Mouse (Mus musculus): ENCODE measurements around the gene Lefty2. TPM values are rescaled to one million over a fixed set of nuclear protein-coding genes. Genes with fewer than 3 reads are reported as not detected.
"Not testable (repeated sequence)": the region's sequence is repeated elsewhere in the genome, so short reads cannot be mapped to it uniquely, and the experiment has no call there.

Gene Lefty2
- polyA plus RNA-seq, 1 experiment from 2014 or later: 0.05 TPM

GRCm38 (mm10) chr1:180874615-180875014, 18.3 kb upstream of the Lefty2 start:
- Histone ChIP-seq H3K4me2 (replicated peaks) (no peak overlapping the region), H3K4me1 (replicated peaks) (no peaks in the 10 kb centered on the region), H3K9me3 (no peaks in the 10 kb centered on the region), H3K9ac (no peak overlapping the region), H3K27me3 (replicated peaks) (no peaks in the 10 kb centered on the region), H3K27ac (no peak overlapping the region), H3K4me3 (replicated peaks) (no peak overlapping the region), H3K36me3 (no peaks in the 10 kb centered on the region)
- 68% methylated on average over 2 of the region's 2 CpGs for WGBS
- ATAC-seq: no peak

- ATAC-seq: no peak
- 85% methylated on average over 9 of the region's 9 CpGs for WGBS
- Histone ChIP-seq H3K4me1 (replicated peaks) (no peaks in the 10 kb centered on the region), H3K9me3 (no peaks in the 10 kb centered on the region), H3K4me3 (replicated peaks) (no peak overlapping the region), H3K36me3 (no peaks in the 10 kb centered on the region), H3K27me3 (replicated peaks) (no peaks in the 10 kb centered on the region), H3K9ac (no peak overlapping the region), H3K27ac (no peak overlapping the region), H3K4me2 (replicated peaks) (no peak overlapping the region)
Measured at GRCm38 (mm10) chr1:180875126-180875525, 17.8 kb upstream of the Lefty2 start.

GRCm38 (mm10) chr1:180877466-180877865, 15.4 kb upstream of the Lefty2 start:
- H3K27me3 ChIP-seq (replicated peaks): no peaks in the 10 kb centered on the region
- no peaks in the 10 kb centered on the region for H3K9me3 ChIP-seq
- no peaks in the 10 kb centered on the region for H3K36me3 ChIP-seq
- no peak overlapping the region for H3K9ac ChIP-seq
- no peaks in the 10 kb centered on the region for H3K4me1 ChIP-seq (replicated peaks)
- no peak overlapping the region for H3K4me3 ChIP-seq (replicated peaks)
- ATAC-seq: no peak
- H3K4me2 ChIP-seq (replicated peaks): no peak overlapping the region
- H3K27ac ChIP-seq: no peak overlapping the region
- WGBS: 70% methylated on average over 4 of the region's 4 CpGs

GRCm38 (mm10) chr1:180881768-180882167, 11.1 kb upstream of the Lefty2 start:
- H3K27ac ChIP-seq: no peak overlapping the region
- no peak overlapping the region for H3K4me2 ChIP-seq (replicated peaks)
- H3K36me3 ChIP-seq: no peaks in the 10 kb centered on the region
- ATAC-seq: no peak
- H3K9me3 ChIP-seq: no peaks in the 10 kb centered on the region
- no peak overlapping the region for H3K4me3 ChIP-seq (replicated peaks)
- H3K27me3 ChIP-seq (replicated peaks): no peaks in the 10 kb centered on the region
- WGBS: 68% methylated on average over 3 of the region's 3 CpGs
- H3K9ac ChIP-seq: no peak overlapping the region
- H3K4me1 ChIP-seq (replicated peaks): no peaks in the 10 kb centered on the region

GRCm38 (mm10) chr1:180883731-180884130, 9.2 kb upstream of the Lefty2 start:
- Histone ChIP-seq H3K9ac (no peak overlapping the region), H3K36me3 (no peaks in the 10 kb centered on the region), H3K27ac (no peak overlapping the region), H3K4me1 (replicated peaks) (peaks cover 6% of the 10 kb centered on the region), H3K9me3 (no peaks in the 10 kb centered on the region), H3K4me3 (replicated peaks) (no peak overlapping the region), H3K4me2 (replicated peaks) (no peak overlapping the region), H3K27me3 (replicated peaks) (no peaks in the 10 kb centered on the region)
- WGBS: 23% methylated on average over 7 of the region's 7 CpGs
- no peak for ATAC-seq

GRCm38 (mm10) chr1:180884484-180884883, 8.4 kb upstream of the Lefty2 start:
- Histone ChIP-seq H3K27ac (no peak overlapping the region), H3K4me1 (replicated peaks) (peaks cover 9% of the 10 kb centered on the region), H3K4me3 (replicated peaks) (no peak overlapping the region), H3K9ac (no peak overlapping the region), H3K4me2 (replicated peaks) (no peak overlapping the region), H3K9me3 (no peaks in the 10 kb centered on the region), H3K36me3 (no peaks in the 10 kb centered on the region), H3K27me3 (replicated peaks) (no peaks in the 10 kb centered on the region)
- no peak for ATAC-seq
- 68% methylated on average over 9 of the region's 9 CpGs for WGBS

GRCm38 (mm10) chr1:180888556-180889042, 4.3 kb upstream of the Lefty2 start:
- H3K36me3 ChIP-seq: no peaks in the 10 kb centered on the region
- peak; percentile 77 for ATAC-seq
- no peak overlapping the region for H3K4me3 ChIP-seq (replicated peaks)
- H3K4me2 ChIP-seq (replicated peaks): peak overlapping the region; percentile 36
- 5% methylated on average over 13 of the region's 13 CpGs for WGBS
- H3K9me3 ChIP-seq: no peaks in the 10 kb centered on the region
- peak overlapping the region; percentile 6; the same call in 1 of the 2 replicates for H3K9ac ChIP-seq
- peaks cover 5% of the 10 kb centered on the region for H3K27me3 ChIP-seq (replicated peaks)
- H3K27ac ChIP-seq: 0 out of 2 replicates have a peak overlapping the region, but pooled peaks have one; percentile 0
- peaks cover 9% of the 10 kb centered on the region for H3K4me1 ChIP-seq (replicated peaks)

GRCm38 (mm10) chr1:180889172-180889571, 3.7 kb upstream of the Lefty2 start:
- Histone ChIP-seq H3K27ac (0 out of 2 replicates have a peak overlapping the region, but pooled peaks have one; percentile 0), H3K4me1 (replicated peaks) (peaks cover 9% of the 10 kb centered on the region), H3K27me3 (replicated peaks) (peaks cover 10% of the 10 kb centered on the region), H3K9ac (peak overlapping the region; percentile 6; the same call in 1 of the 2 replicates), H3K9me3 (no peaks in the 10 kb centered on the region), H3K36me3 (no peaks in the 10 kb centered on the region), H3K4me3 (replicated peaks) (no peak overlapping the region), H3K4me2 (replicated peaks) (peak overlapping the region; percentile 36)
- no peak for ATAC-seq
- 51% methylated on average over 7 of the region's 7 CpGs for WGBS

- Histone ChIP-seq H3K9ac (no peak overlapping the region), H3K27ac (no peak overlapping the region), H3K4me1 (replicated peaks) (peaks cover 9% of the 10 kb centered on the region), H3K36me3 (no peaks in the 10 kb centered on the region), H3K4me3 (replicated peaks) (no peak overlapping the region), H3K9me3 (no peaks in the 10 kb centered on the region), H3K27me3 (replicated peaks) (peaks cover 17% of the 10 kb centered on the region), H3K4me2 (replicated peaks) (no peak overlapping the region)
- WGBS: 57% methylated on average over 6 of the region's 6 CpGs
- no peak for ATAC-seq
Measured at GRCm38 (mm10) chr1:180889841-180890240, 3.1 kb upstream of the Lefty2 start.

GRCm38 (mm10) chr1:180894088-180894987, 1.4 kb downstream of the Lefty2 start:
- ATAC-seq: peak; percentile 40
- 8% methylated on average over 50 of the region's 51 CpGs for WGBS
- peak overlapping the region; percentile 47 for H3K4me2 ChIP-seq (replicated peaks)

GRCm38 (mm10) chr1:180901107-180901506, 8.2 kb downstream of the Lefty2 start:
- 2% methylated on average over 4 of the region's 4 CpGs for WGBS

More at GRCm38 (mm10) chr1:180894088-180894987, 1.4 kb downstream of the Lefty2 start:
- not testable (repeated sequence) for H3K36me3 ChIP-seq; H3K27ac ChIP-seq; H3K9me3 ChIP-seq; H3K4me1 ChIP-seq (replicated peaks); H3K9ac ChIP-seq
- H3K4me3 ChIP-seq (replicated peaks): peak overlapping the region; percentile 14; the same call in 1 of the 2 replicates
- H3K27me3 ChIP-seq (replicated peaks): peaks cover 23% of the 10 kb centered on the region

GRCm38 (mm10) chr1:180902915-180903314, 10.0 kb downstream of the Lefty2 start:
- H3K4me1 ChIP-seq (replicated peaks): peaks cover 10% of the 10 kb centered on the region; the same call in 1 of the 2 replicates
- no peaks in the 10 kb centered on the region for H3K27me3 ChIP-seq (replicated peaks)
- no peak overlapping the region for H3K9ac ChIP-seq
- H3K4me2 ChIP-seq (replicated peaks): no peak overlapping the region
- H3K4me3 ChIP-seq (replicated peaks): no peak overlapping the region
- WGBS: 30% methylated on average over 5 of the region's 5 CpGs
- peak; percentile 51 for ATAC-seq
- peaks cover 17% of the 10 kb centered on the region; the same call in 1 of the 2 replicates for H3K36me3 ChIP-seq
- no peak overlapping the region for H3K27ac ChIP-seq
- H3K9me3 ChIP-seq: no peaks in the 10 kb centered on the region

More at GRCm38 (mm10) chr1:180901107-180901506, 8.2 kb downstream of the Lefty2 start:
- Histone ChIP-seq H3K36me3 (peaks cover 3% of the 10 kb centered on the region; the same call in 1 of the 2 replicates), H3K4me2 (replicated peaks) (no peak overlapping the region), H3K9me3 (no peaks in the 10 kb centered on the region), H3K27ac (no peak overlapping the region), H3K4me3 (replicated peaks) (no peak overlapping the region), H3K4me1 (replicated peaks) (peaks cover 10% of the 10 kb centered on the region; the same call in 1 of the 2 replicates), H3K9ac (no peak overlapping the region), H3K27me3 (replicated peaks) (no peaks in the 10 kb centered on the region)
- ATAC-seq: no peak
